Mouse (Mus musculus) CD4-positive, CD25-positive, alpha-beta regulatory T cell (primary cell): ENCODE data around the gene AY761185. TPM values are rescaled to one million over a fixed set of nuclear protein-coding genes. Genes with fewer than 3 reads are reported as not detected.

Source experiments
- polyA plus RNA-seq: library from polyadenylated mRNA; unstranded; fragments of 100-300 nt; shearing (Covaris generic); gene quantifications from one replicate; pipeline ENCODE4 v1.2.1, GENCODE M21; 2017

The AY761185 gene
- not detected for polyA plus RNA-seq

DNA sequence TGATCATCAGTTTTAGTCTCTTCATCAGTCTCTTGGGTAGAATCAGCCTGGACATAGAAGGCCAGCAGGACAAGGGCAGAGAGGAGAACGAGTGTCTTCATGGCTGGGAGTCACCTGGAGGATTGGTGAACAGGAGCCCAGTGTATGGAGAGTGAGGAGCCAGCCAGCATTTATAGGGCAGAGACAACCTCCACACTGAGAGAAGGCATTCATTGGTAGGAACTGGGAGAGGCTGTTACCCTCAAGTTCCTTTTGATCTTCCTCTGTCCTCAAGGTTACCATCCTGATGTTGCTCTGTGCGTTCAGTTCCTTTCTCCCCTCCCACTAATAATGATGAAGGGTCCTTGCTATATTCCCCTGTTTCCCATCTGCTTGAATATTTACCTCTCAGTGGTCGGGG lies at the start of gene AY761185:
Gene AY761185 (minus strand): TSS at position 101 of the 400 bp plus-strand sequence.

DNA sequence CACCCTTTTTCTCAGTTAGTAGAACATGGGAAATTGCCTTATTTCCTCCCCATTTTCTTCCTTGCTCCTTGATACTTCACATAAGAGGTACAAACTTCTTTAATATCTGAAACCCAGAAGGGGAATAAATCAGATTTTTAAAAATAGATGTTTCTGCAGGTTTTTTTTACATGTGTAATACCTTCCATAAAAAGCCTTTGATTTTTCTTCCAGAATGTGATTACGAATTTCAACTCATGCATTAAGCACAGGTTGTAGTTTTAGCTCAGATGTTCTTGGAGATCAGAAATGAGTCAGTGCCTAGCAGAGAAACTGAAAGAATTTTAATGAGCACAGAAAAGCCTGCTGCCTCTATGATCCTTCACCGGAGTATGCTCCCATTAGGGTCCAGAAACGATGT lies 22.5 kb downstream of the AY761185 start, which contains the start of gene Gm6040:
Gene Gm6040 (minus strand): TSS at position 101 of the 400 bp plus-strand sequence.

GRCm38 (mm10) chr8:20902527-20902926 lies 42.0 kb downstream of the AY761185 start, which contains the start of gene Gm15056:
Gene Gm15056 (minus strand): TSS chr8:20902627.

Other genes starting within 250 kb of the AY761185 start
- not detected for gene Defb33, start 52.0 kb downstream of the AY761185 start, polyA plus RNA-seq
- not detected for gene Gm15056, start 42.1 kb downstream of the AY761185 start, polyA plus RNA-seq
- not detected for gene Gm6040, start 22.6 kb downstream of the AY761185 start, polyA plus RNA-seq
- not detected for gene Defa21, start 80.8 kb upstream of the AY761185 start, polyA plus RNA-seq
- gene Defa23, start 110.3 kb upstream of the AY761185 start, polyA plus RNA-seq, result not detected
- not detected for gene Defa35, start 120.3 kb upstream of the AY761185 start, polyA plus RNA-seq
- not detected for gene Defa25, start 139.7 kb upstream of the AY761185 start, polyA plus RNA-seq
- not detected for gene Gm14851, start 151.3 kb upstream of the AY761185 start, polyA plus RNA-seq
- not detected for gene Defa30, start 189.9 kb upstream of the AY761185 start, polyA plus RNA-seq
- gene Defa22, start 217.6 kb upstream of the AY761185 start, polyA plus RNA-seq, result not detected
- gene Defa31, start 246.9 kb upstream of the AY761185 start, polyA plus RNA-seq, result not detected